Mouse (Mus musculus) layer of hippocampus, adult 9-11 months (tissue): ENCODE results near the gene Olfr685.
A peak's percentile ranks its signal among the peaks of the same experiment; 100 is the strongest.

Source experiments
- DNase-seq: peaks from one replicate; pipeline ENCODE4 v3.0.0; 2022

Olfr685 gene

DNA sequence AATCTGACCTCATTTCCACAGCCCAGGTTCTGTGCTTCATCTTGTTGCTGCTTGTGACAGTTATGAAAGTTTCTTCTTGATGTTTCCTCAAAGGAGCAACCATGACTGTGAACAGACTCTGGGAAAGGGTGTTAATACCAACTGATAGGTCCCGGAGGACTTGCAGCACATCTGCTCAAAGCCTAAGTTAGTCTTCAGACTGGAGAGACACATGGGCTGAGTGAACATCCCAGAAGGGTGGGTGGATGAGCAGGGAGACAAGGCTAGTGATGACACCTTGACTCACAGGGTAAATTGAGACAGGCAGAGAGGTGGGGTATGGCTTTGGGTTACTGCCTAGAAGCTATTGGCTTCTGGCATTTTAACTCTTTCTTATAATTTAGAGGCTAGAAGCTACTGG is at the start of gene Olfr685:
Olfr685 (minus strand) TSS at position 101 of the 400 bp plus-strand sequence.
- DNase-seq: no peak

DNA sequence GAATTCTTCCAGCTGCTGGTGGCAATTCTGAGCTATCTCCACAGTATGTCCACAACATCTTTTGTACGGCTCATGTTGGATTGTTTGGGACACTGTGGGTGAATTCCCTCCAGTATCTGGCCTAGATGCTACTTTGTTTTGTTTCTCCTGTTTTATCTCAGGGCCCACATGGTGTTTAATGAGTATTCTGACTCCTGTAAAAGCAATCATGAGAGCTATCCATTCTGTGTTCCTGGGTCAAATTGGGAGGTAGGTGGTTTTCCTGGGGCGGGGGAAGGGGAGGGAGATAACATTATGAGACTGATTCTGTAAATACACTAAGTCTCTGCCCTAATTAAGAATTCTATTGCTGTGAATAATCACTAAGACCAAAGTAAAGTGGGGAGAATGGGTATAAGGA is 43.6 kb upstream of the Olfr685 start:
- no peak for DNase-seq

DNA sequence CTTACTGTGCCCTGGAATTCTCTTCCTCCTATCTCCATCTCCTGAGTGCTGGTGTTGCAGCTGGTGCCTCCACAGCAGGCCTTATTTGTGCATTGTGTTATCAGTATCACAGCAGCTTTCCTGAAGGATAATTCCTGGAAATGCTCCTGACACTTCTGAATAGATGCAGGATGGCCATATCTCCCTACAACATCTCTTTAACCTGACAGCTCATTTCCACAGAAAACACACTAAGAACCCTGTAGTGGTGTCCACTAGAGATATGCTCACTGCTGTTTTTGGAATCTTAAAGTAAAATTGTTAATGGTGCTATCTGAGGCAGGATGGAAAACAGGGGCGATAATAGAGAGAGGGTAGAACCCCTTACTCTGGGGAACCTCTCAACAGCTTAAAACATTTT is 42.3 kb upstream of the Olfr685 start:
- no peak for DNase-seq

- DNase-seq: no peak
Observed at GRCm38 (mm10) chr7:105226703-105227102, 40.9 kb upstream of the Olfr685 start.

DNA sequence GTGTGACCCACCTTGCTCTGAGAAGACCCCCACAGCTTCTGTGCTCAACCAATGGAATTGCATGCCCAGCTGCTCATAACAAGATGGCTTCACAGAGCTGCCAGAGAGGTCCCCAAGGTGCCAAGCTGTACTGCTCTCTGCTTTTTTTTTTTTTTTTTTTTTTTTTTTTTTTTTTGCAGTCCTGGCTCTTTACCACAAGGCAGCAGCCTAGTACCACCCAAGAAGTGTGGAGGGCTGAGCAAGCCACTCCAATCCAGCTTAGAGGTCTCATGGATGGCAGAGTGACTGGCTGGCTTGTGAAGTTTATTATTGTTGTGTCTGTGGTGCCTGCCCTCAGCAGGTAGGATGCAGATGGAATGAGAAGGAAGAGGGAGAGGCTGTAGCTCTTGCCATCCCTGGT is 40.3 kb upstream of the Olfr685 start:
- no peak for DNase-seq

DNA sequence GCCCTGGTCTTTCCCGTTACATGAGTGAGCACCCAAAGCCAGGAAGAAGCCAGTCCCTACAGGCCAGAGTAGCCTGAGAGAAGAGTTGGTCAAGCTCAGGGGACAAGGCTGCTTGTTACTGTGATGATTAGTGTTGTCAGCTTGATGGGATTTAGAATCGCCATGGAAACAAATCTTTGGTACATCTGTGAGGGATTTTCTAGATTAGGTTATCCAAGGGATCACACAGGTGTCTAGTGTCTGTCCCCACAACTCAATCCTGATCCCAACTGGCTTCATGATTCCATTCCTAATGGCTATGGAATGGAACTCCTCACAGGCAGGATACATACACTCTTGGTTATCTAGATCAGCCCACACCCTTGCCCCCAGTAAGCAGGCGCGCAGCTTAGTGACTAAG is 32.5 kb upstream of the Olfr685 start:
- DNase-seq: no peak

DNA sequence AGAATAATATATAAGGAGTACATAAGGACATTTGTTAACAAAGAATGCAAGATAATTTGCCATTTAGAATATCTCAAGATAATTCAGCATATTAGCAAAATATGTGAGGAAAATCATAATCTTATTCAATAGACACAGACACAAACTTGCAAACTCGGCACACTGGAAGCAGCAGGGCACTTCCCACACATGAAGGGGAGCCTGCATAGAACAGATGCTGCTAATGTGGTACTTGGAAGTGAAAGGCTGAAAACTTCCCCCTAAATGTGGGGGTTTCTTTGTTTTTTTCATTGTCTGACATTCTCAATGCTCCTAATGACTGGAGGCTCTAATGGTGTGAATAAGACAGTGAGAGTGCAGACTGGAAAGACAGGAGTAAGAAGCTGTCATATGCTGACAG is 28.9 kb upstream of the Olfr685 start:
- peak; percentile 56 for DNase-seq

DNA sequence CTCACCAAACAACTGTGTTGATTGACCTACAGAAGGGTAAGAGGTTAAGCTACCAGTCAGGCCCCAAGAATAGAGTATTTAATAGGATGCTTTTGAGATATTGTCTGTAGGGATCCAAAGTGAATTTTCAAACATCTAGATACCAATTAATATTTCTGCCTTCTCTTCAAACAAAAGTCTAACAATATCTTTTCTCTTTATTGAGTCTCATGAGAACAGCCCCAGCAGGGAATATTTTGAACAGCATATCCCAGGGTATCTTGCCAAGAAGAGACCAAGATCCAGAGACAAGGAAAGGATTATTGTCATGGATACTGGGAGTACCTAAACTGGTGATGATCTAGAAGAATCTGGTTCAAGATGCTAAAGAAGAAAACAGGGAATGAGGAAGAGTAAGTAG is 21.6 kb upstream of the Olfr685 start, which contains the start of gene Olfr686:
Olfr686 (minus strand) TSS at position 101 of the 400 bp plus-strand sequence.
- no peak for DNase-seq

- peak; percentile 6 for DNase-seq
Observed at GRCm38 (mm10) chr7:105170773-105171172, 15.0 kb downstream of the Olfr685 start.

- DNase-seq: no peak
Observed at GRCm38 (mm10) chr7:105163553-105163952, 22.3 kb downstream of the Olfr685 start, which contains the start of gene Olfr684. Gene Olfr684, minus strand, starts transcription at chr7:105163653.

DNA sequence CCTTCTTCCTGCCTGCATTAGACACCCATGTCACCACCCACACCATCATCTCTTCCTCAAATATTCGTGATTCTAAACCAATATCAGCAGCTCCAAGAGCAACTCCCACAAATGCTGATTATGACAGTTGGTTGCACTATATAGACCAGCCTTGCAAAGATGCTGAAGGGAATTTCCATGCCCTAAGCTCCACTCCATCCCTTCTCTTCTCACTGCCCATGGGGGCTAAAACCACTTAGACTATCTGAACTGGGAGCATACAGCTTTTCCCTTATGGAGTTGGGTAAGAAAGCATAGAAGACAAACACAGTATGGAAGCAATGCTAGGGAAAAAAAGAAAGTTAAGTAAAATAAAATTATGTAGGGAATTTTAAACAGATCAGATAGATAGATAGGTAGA is 38.9 kb downstream of the Olfr685 start, which contains the start of gene Olfr683:
Olfr683 (minus strand) TSS at position 101 of the 400 bp plus-strand sequence.
- DNase-seq: no peak

- DNase-seq: no peak
Observed at GRCm38 (mm10) chr7:105141275-105141674, 44.5 kb downstream of the Olfr685 start.
